Mouse (Mus musculus): ENCODE measurements around the gene Ap1g1. TPM values are rescaled to one million over a fixed set of nuclear protein-coding genes. Genes with fewer than 3 reads are reported as not detected.
"Not testable (repeated sequence)": the region's sequence is repeated elsewhere in the genome, so short reads cannot be mapped to it uniquely, and the experiment has no call there.

The Ap1g1 gene
- total RNA-seq, 2 experiments from 2014 or later = 80.2 to 96.9 TPM

DNA sequence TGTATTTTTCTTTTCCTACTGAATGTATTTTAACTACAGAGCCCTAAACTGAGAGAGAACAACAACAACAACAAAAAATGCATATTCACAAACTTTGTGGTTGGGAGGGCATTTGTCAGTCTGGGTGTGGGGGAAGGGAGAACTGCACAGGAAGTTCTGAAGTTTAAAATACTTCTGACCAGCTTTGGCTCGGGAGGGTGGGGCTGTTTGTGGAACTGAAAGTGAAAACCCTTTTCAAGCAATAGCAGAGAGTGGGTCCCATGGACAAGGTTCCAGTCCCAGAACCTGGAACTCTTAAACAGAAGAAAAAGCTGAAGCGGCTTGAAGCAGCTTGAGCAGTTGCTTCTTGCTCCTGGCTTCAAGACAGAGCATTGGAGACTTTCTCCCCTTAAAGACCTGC lies 85.0 kb downstream of the Ap1g1 start:
- DNase-seq (ENCODE audit: low spot score in 2 of 2) = no peak

- no peak for DNase-seq (ENCODE audit: low spot score in 2 of 2)
These were observed 86.4 kb downstream of the Ap1g1 start for GRCm38 (mm10) chr8:109864798-109865197.

DNA sequence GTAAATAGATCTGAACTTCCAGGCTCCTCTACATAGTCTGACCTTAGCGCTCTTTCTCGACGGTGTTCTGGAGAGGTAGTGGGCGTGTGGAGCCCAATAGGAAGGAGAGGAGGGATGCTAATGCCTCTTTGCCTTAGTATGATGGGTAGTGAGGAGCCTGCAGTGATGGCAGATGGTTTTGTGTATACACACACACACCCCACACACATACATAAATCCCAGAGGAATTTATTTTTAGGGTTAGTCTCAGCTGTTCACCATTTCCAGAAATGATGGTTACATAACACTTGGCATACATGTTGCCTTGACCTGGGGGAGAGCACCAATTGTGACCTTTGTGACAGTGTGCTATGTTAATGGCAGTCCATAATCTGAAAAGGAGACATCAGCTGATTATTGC lies 87.2 kb downstream of the Ap1g1 start:
- DNase-seq (ENCODE audit: low spot score in 2 of 2) = no peak

- DNase-seq (ENCODE audit: low spot score in 2 of 2) = no peak
These were observed 88.3 kb downstream of the Ap1g1 start for GRCm38 (mm10) chr8:109866690-109867089.

DNA sequence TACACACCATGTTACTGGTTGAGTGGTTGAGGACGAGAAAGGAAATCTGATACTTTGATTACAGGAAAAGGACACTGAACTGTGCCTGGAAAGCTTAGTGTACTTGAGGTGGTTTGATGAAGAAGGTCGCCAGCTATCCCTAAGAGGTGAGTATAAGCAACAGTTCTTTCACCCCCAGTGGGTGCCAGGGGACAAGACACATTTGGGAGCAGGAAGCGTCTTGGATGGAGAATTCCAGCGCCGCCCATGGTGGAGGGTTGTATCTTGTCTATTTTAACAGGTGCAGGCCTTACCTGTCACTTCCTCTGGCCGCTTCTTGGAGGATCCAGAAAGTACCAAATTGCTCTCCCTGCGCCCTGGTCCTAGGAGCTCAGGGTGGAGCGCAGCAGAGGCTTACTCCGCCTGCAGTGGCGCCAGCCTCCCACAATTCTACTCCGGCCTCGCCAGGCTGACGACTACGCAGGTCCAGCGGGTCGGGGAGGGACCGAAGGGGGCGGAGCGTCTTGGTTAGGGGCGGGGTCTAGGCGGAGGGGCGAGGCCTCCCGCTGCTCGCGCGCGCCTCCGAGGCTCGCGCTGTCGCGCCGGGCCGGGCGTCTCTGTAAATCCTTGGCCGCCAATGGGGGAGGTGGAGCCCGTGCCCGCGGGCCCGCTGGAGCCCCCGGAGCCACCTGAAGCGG lies 89.8 kb downstream of the Ap1g1 start, which contains the start of gene Phlpp2:
Gene Phlpp2 (plus strand): TSS at position 540 of the 677 bp plus-strand sequence.
- peak; percentile 96 to 97 for DNase-seq (ENCODE audit: low spot score in 2 of 2)

DNA sequence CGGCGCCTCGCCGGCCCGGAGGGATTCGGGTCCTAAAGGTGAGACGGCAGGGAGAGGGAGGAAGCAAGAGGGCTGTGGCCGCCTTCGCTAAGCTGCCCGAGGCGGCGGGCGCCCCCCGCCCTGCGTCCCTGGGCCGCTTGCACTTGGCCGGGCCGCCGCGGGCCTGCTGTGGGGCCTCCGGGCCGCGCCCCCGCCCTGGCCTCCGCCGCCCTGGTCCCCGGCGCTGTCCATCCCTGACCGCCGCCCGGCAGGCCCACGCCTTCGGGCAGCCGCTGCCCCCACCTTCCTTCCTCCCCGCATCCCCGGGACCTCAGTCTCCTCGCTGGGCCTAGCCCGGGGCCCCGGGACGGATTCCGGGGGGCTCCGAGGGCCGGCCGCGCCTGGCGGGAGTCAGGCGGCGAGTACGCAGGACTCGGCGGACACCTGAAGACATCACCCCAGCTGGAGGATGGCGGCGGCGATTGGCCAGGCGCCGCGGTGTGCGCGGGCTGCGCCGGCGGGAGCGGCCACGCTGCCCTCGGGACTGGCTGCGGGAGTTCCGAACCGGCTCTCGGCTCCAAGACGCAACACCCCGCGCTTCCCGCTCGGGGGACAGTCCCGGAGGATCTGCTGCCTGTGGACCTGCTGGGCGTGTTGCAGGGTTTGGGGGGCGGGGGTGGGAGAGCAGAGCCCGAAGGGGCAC lies 90.5 kb downstream of the Ap1g1 start:
- DNase-seq (ENCODE audit: low spot score in 2 of 2) = peak in 1 of 2 experiments; percentile 65

- no peak for DNase-seq (ENCODE audit: low spot score in 2 of 2)
These were observed 92.7 kb downstream of the Ap1g1 start for GRCm38 (mm10) chr8:109871056-109871455.

GRCm38 (mm10) chr8:109873800-109874199 lies 95.4 kb downstream of the Ap1g1 start:
- not testable (repeated sequence) for DNase-seq (ENCODE audit: low spot score in 2 of 2)

DNA sequence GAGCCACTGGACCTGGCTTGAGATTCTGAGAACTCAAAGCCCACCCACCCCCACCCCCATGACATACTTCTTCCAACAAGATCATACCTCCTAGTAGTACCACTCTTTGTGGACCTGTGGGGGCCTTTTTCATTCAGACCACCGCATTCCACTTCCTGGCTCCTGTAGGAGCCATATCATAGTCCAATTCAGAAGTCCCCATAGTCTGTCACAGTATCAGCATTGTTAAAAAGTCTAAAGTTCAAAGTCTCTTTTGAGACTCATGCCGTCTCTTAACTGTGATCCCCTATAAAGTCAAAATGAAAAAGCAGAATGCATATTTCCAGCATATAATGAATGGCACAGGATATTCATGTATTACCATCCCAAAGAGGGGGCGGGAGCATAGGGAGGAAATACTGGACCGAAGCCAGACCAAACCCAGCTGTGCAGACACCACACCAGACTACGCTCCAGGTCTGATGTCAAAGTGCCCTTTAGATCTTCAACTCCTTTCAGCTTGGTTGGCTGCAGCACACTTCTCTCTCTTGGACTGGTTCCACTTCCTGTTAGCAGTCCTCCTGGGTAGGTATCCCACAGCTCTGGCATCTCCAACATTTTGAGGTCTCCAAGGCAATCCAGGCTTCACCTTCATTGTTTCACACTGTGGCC lies 101.8 kb downstream of the Ap1g1 start:
- no peak for DNase-seq (ENCODE audit: low spot score in 2 of 2)

GRCm38 (mm10) chr8:109885294-109885693 lies 106.9 kb downstream of the Ap1g1 start:
- DNase-seq (ENCODE audit: low spot score in 2 of 2) = no peak

- no peak for DNase-seq (ENCODE audit: low spot score in 2 of 2)
These were observed 110.9 kb downstream of the Ap1g1 start for GRCm38 (mm10) chr8:109889211-109889610.

GRCm38 (mm10) chr8:109890794-109891585 lies 112.6 kb downstream of the Ap1g1 start:
- DNase-seq (ENCODE audit: low spot score in 2 of 2) = no peak

GRCm38 (mm10) chr8:109894636-109895035 lies 116.3 kb downstream of the Ap1g1 start:
- no peak for DNase-seq (ENCODE audit: low spot score in 2 of 2)

GRCm38 (mm10) chr8:109895355-109895754 lies 117.0 kb downstream of the Ap1g1 start:
- DNase-seq (ENCODE audit: low spot score in 2 of 2) = no peak

GRCm38 (mm10) chr8:109902379-109902778 lies 124.0 kb downstream of the Ap1g1 start:
- no peak for DNase-seq (ENCODE audit: low spot score in 2 of 2)

DNA sequence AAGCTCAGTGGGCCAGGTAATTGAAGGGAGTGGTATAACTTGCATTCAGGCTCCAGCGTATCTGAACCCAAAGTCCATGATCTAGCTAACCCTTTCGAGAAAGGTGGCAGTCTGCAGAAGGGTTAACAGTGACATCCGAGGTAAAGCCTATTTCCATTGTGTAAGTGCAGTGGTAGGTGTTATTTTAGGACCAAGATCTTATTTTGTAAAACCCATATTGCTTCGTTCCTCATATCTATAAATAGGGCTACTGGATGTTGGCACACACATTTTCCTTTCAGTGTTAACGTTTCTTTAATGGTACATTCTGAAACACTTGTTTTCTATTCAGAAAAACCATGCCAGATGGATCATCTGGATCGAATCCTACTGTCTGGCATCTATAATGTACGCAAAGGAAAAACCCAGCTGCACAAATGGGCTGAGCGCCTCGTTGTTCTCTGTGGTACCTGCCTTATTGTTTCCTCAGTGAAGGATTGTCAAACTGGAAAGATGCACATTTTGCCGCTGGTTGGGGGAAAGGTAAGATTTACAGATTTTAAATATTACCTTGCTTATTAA lies 125.6 kb downstream of the Ap1g1 start:
- peak; percentile 18 to 26 for DNase-seq (ENCODE audit: low spot score in 2 of 2)

GRCm38 (mm10) chr8:109904928-109905668 lies 126.7 kb downstream of the Ap1g1 start:
- DNase-seq (ENCODE audit: low spot score in 2 of 2) = no peak

- DNase-seq (ENCODE audit: low spot score in 2 of 2) = no peak
These were observed 128.6 kb downstream of the Ap1g1 start for GRCm38 (mm10) chr8:109906907-109907306.

GRCm38 (mm10) chr8:109907376-109907775 lies 129.0 kb downstream of the Ap1g1 start:
- DNase-seq (ENCODE audit: low spot score in 2 of 2) = no peak
